Comparison of ENCODE assay signal across 8 mouse cellular contexts in genomic region chr12:55599639-55600502, GRCm38 (mm10). TPM values are rescaled to one million over a fixed set of nuclear protein-coding genes. Genes with fewer than 3 reads are reported as not detected.
DNase-seq lines count a peak whose midpoint lies in the region; ATAC-seq and TF ChIP-seq lines count a peak whose summit lies in the region.

No protein-coding gene starts in this region.

- peak; percentile 65 for ATAC-seq in neural tube, embryonic 14.5 days (ENCODE audit: low read depth)

- peak; percentile 46 for DNase-seq in left cerebral cortex, postnatal 4 days
- DNase-seq in left cerebral cortex, postnatal 25 days (ENCODE audit: low spot score in 2 of 2) = no peak
- peak; percentile 89 for DNase-seq in embryonic facial prominence, embryonic 10.5 days (ENCODE audit: low spot score)
- DNase-seq in heart, embryonic 10.5 days (ENCODE audit: low spot score) = peak; percentile 90
- peak; percentile 11 to 27 for DNase-seq in kidney, adult 8-10 months
- peak; percentile 51 for DNase-seq in lung, adult 2 months
- DNase-seq in thymus, postnatal 25 days = peak; percentile 29

- WGBS in embryonic facial prominence, embryonic 10.5 days = under 1% methylated on average over 109 of the region's 109 CpGs
- WGBS in heart, embryonic 10.5 days = under 1% methylated on average over 107 of the region's 109 CpGs
- WGBS in lung, adult 2 months = 1% methylated on average over 107 of the region's 109 CpGs
- under 1% methylated on average over 107 of the region's 109 CpGs for WGBS in neural tube, embryonic 14.5 days

- peaks cover 25% of the 10 kb centered on the region for H3K4me1 ChIP-seq in embryonic facial prominence, embryonic 10.5 days
- peaks cover 21% of the 10 kb centered on the region for H3K4me1 ChIP-seq in heart, embryonic 10.5 days
- H3K4me1 ChIP-seq in lung, adult 2 months (ENCODE audit: control insufficient read depth, insufficient read depth, low read length) = no peaks in the 10 kb centered on the region
- H3K4me1 ChIP-seq in neural tube, embryonic 14.5 days (ENCODE audit: control insufficient read depth, insufficient read depth, low read length) = peaks cover 13% of the 10 kb centered on the region; the same call in 1 of the 2 replicates

- H3K4me3 ChIP-seq in embryonic facial prominence, embryonic 10.5 days = peak overlapping the region; percentile 62
- H3K4me3 ChIP-seq in heart, embryonic 10.5 days = peak overlapping the region; percentile 65
- H3K4me3 ChIP-seq in lung, adult 2 months (replicated peaks; ENCODE audit: extremely low read depth, low read depth, low read length) = no peak overlapping the region
- H3K4me3 ChIP-seq in neural tube, embryonic 14.5 days (ENCODE audit: low read depth, low read length) = peak overlapping the region; percentile 47

- intact Hi-C loops in left cerebral cortex, postnatal 4 days (cut with DNase I) = no loop called here
- intact Hi-C loops in left cerebral cortex, postnatal 25 days (cut with DNase I) = no loop called here

- TF ChIP-seq CTCF in lung, adult 2 months (IDR thresholded peaks at IDR 0.05; ENCODE audit: insufficient read depth, low read length) = no peak

- peak overlapping the region; percentile 32 for H3K9ac ChIP-seq in neural tube, embryonic 14.5 days (replicated peaks; ENCODE audit: low read depth, low read length)

- H3K36me3 ChIP-seq in embryonic facial prominence, embryonic 10.5 days (replicated peaks) = no peaks in the 10 kb centered on the region
- peaks cover 3% of the 10 kb centered on the region; the same call in 1 of the 2 replicates for H3K36me3 ChIP-seq in heart, embryonic 10.5 days
- no peaks in the 10 kb centered on the region for H3K36me3 ChIP-seq in neural tube, embryonic 14.5 days (ENCODE audit: control insufficient read depth, insufficient read depth, low read length)

- TF ChIP-seq POLR2A in lung, adult 2 months (IDR thresholded peaks at IDR 0.05; ENCODE audit: borderline replicate concordance, extremely low read depth, low read depth, low read length) = no peak

- H3K9me3 ChIP-seq in embryonic facial prominence, embryonic 10.5 days = no peaks in the 10 kb centered on the region
- H3K9me3 ChIP-seq in heart, embryonic 10.5 days = no peaks in the 10 kb centered on the region
- H3K9me3 ChIP-seq in neural tube, embryonic 14.5 days (ENCODE audit: control insufficient read depth, low read length) = no peaks in the 10 kb centered on the region

- no peak overlapping the region for H3K27ac ChIP-seq in embryonic facial prominence, embryonic 10.5 days (replicated peaks)
- no peak overlapping the region for H3K27ac ChIP-seq in heart, embryonic 10.5 days
- no peak overlapping the region for H3K27ac ChIP-seq in neural tube, embryonic 14.5 days (ENCODE audit: low read depth, low read length)

- H3K27me3 ChIP-seq in embryonic facial prominence, embryonic 10.5 days (replicated peaks; ENCODE audit: low read depth, poor library complexity, severe bottlenecking) = peaks cover 84% of the 10 kb centered on the region
- peaks cover 73% of the 10 kb centered on the region for H3K27me3 ChIP-seq in heart, embryonic 10.5 days (ENCODE audit: insufficient read depth, poor library complexity, severe bottlenecking)
- peaks cover 46% of the 10 kb centered on the region for H3K27me3 ChIP-seq in neural tube, embryonic 14.5 days (ENCODE audit: control insufficient read depth, insufficient read depth, low read length)

- peak overlapping the region; percentile 97 for H3K4me2 ChIP-seq in neural tube, embryonic 14.5 days (ENCODE audit: low read depth, low read length)

RNA-seq across cellular contexts. Expression of gene Insm2, which starts 0.6 kb away (rescaled TPM):
- under 1 TPM; 0.50 to 0.60 TPM for total RNA-seq in left cerebral cortex, postnatal 4 days (2021)
- under 1 TPM; 0.30 to 0.37 TPM for total RNA-seq in left cerebral cortex, postnatal 25 days (2021)
- 0.14 and 0.25 TPM in 2 replicates for polyA plus RNA-seq in embryonic facial prominence, embryonic 10.5 days (2016; fragmentation: Nextera tagmentation; extraction: Ambion mirVana)
- 0.06 TPM in 1 of 2 replicates, not detected in the other for polyA plus RNA-seq in heart, embryonic 10.5 days (2016; fragmentation: Nextera tagmentation; extraction: Ambion mirVana)
- polyA plus RNA-seq in lung, adult 2 months (2012; rRNA removed) = not detected in 2 replicates
- polyA plus RNA-seq in neural tube, embryonic 14.5 days (2014; fragmentation: Nextera tagmentation; extraction: Ambion mirVana) = 0.24 and 1.2 TPM in 2 replicates

RNA-seq across cellular contexts. Expression of gene Aldoart2, which starts 34.8 kb away (rescaled TPM):
- total RNA-seq in left cerebral cortex, postnatal 4 days (2021) = not detected
- total RNA-seq in left cerebral cortex, postnatal 25 days (2021) = not detected
- polyA plus RNA-seq in embryonic facial prominence, embryonic 10.5 days (2016; fragmentation: Nextera tagmentation; extraction: Ambion mirVana) = not detected in 2 replicates
- 0.09 TPM in 1 of 2 replicates, not detected in the other for polyA plus RNA-seq in heart, embryonic 10.5 days (2016; fragmentation: Nextera tagmentation; extraction: Ambion mirVana)
- not detected in 2 replicates for polyA plus RNA-seq in lung, adult 2 months (2012; rRNA removed)
- 0.16 TPM in 1 of 2 replicates, not detected in the other for polyA plus RNA-seq in neural tube, embryonic 14.5 days (2014; fragmentation: Nextera tagmentation; extraction: Ambion mirVana)

Comparison
In these comparisons a context has a peak if more than half of its experiments do, and no peak if none do; other contexts are left out.
1. DNase-seq: peak in left cerebral cortex, postnatal 4 days (single experiment), embryonic facial prominence, embryonic 10.5 days (single experiment), heart, embryonic 10.5 days (single experiment), kidney, adult 8-10 months (2 of 2), lung, adult 2 months (single experiment) and thymus, postnatal 25 days (single experiment); none in left cerebral cortex, postnatal 25 days (0 of 2).